Mouse (Mus musculus) erythroblast, embryonic 14.5 days (primary cell): Measurements from ENCODE around the gene Gm2a. TPM values are rescaled to one million over a fixed set of nuclear protein-coding genes. Genes with fewer than 3 reads are reported as not detected.

Experiments
- H3K27me3 ChIP-seq: 2 replicates; pipeline ENCODE4 v1.6.1; 2012; ENCODE audit warnings: inconsistent platforms; ENCODE audit not compliant: control insufficient read depth
- H3K36me3 ChIP-seq: 2 replicates; pipeline ENCODE4 v1.6.1; 2012; ENCODE audit warnings: mild to moderate bottlenecking, inconsistent platforms; ENCODE audit not compliant: control insufficient read depth
- H3K4me1 ChIP-seq: 2 replicates; pipeline ENCODE4 v1.6.1; 2012; ENCODE audit warnings: inconsistent platforms; ENCODE audit not compliant: control insufficient read depth
- H3K4me3 ChIP-seq: replicated peaks from 2 replicates; pipeline ENCODE3; 2012; ENCODE audit warnings: moderate library complexity, mild to moderate bottlenecking, inconsistent platforms
- H3K9me3 ChIP-seq: 2 replicates; pipeline ENCODE4 v1.6.1; 2012; ENCODE audit warnings: low read length, inconsistent platforms, mixed read lengths; ENCODE audit not compliant: control insufficient read depth
- GATA1 ChIP-seq: IDR thresholded peaks from 2 replicates; pipeline ENCODE4 v1.6.1; 2012; ENCODE audit warnings: low read length, inconsistent platforms, mixed read lengths
- TAL1 ChIP-seq: IDR thresholded peaks from 3 replicates; pipeline ENCODE4 v1.6.1; 2012; ENCODE audit warnings: low read length, inconsistent platforms, mixed read lengths
- polyA plus RNA-seq: library from polyadenylated mRNA; stranded (reverse); fragments of >175 nt; gene quantifications from 2 replicates; pipeline ENCODE4 v1.2.3, GENCODE M21; 2012

Gm2a gene
- polyA plus RNA-seq, 1 experiment: 0.05 TPM

- 0 out of 2 replicates have a peak, but pooled peaks cover 5% of the 10 kb centered on the region for H3K9me3 ChIP-seq
- H3K4me1 ChIP-seq: no peaks in the 10 kb centered on the region
- H3K4me3 ChIP-seq: no peak overlapping the region
- H3K27me3 ChIP-seq: no peaks in the 10 kb centered on the region
- TF ChIP-seq GATA1: no peak
- no peak for TF ChIP-seq TAL1
- H3K36me3 ChIP-seq: no peaks in the 10 kb centered on the region
Observed at GRCm38 (mm10) chr11:55117031-55117430, 19.1 kb downstream of the Gm2a start.

GRCm38 (mm10) chr11:55120279-55120678 lies 22.4 kb downstream of the Gm2a start:
- H3K27me3 ChIP-seq: no peaks in the 10 kb centered on the region
- no peaks in the 10 kb centered on the region for H3K4me1 ChIP-seq
- H3K9me3 ChIP-seq: 0 out of 2 replicates have a peak, but pooled peaks cover 5% of the 10 kb centered on the region
- no peaks in the 10 kb centered on the region for H3K36me3 ChIP-seq
- no peak overlapping the region for H3K4me3 ChIP-seq
- TF ChIP-seq TAL1 (no peak), GATA1 (no peak)

GRCm38 (mm10) chr11:55120821-55121271 lies 22.9 kb downstream of the Gm2a start:
- no peaks in the 10 kb centered on the region for H3K27me3 ChIP-seq
- 0 out of 2 replicates have a peak, but pooled peaks cover 5% of the 10 kb centered on the region for H3K9me3 ChIP-seq
- no peak overlapping the region for H3K4me3 ChIP-seq
- no peaks in the 10 kb centered on the region for H3K36me3 ChIP-seq
- H3K4me1 ChIP-seq: no peaks in the 10 kb centered on the region
- no peak for TF ChIP-seq TAL1
- TF ChIP-seq GATA1: no peak

- Histone ChIP-seq H3K9me3 (0 out of 2 replicates have a peak, but pooled peaks cover 5% of the 10 kb centered on the region), H3K27me3 (no peaks in the 10 kb centered on the region), H3K4me1 (peaks cover 5% of the 10 kb centered on the region; the same call in 1 of the 2 replicates), H3K4me3 (no peak overlapping the region), H3K36me3 (no peaks in the 10 kb centered on the region)
- TF ChIP-seq GATA1 (no peak), TAL1 (no peak)
Observed at GRCm38 (mm10) chr11:55121430-55121829, 23.5 kb downstream of the Gm2a start.

- Histone ChIP-seq H3K4me1 (peaks cover 22% of the 10 kb centered on the region), H3K4me3 (no peak overlapping the region), H3K27me3 (no peaks in the 10 kb centered on the region), H3K36me3 (no peaks in the 10 kb centered on the region), H3K9me3 (peaks cover 8% of the 10 kb centered on the region)
- TF ChIP-seq TAL1 (no peak), GATA1 (no peak)
Observed at GRCm38 (mm10) chr11:55126663-55127062, 28.7 kb downstream of the Gm2a start.

GRCm38 (mm10) chr11:55127937-55128336 lies 30.0 kb downstream of the Gm2a start:
- no peaks in the 10 kb centered on the region for H3K27me3 ChIP-seq
- H3K4me1 ChIP-seq: peaks cover 22% of the 10 kb centered on the region
- TF ChIP-seq TAL1 (no peak), GATA1 (no peak)
- H3K4me3 ChIP-seq: no peak overlapping the region
- peaks cover 8% of the 10 kb centered on the region for H3K9me3 ChIP-seq
- H3K36me3 ChIP-seq: no peaks in the 10 kb centered on the region

- Histone ChIP-seq H3K36me3 (no peaks in the 10 kb centered on the region), H3K27me3 (no peaks in the 10 kb centered on the region), H3K9me3 (peaks cover 8% of the 10 kb centered on the region), H3K4me3 (no peak overlapping the region), H3K4me1 (peaks cover 22% of the 10 kb centered on the region)
- no peak for TF ChIP-seq TAL1
Observed at GRCm38 (mm10) chr11:55128411-55128810, 30.5 kb downstream of the Gm2a start.

GRCm38 (mm10) chr11:55131077-55131742 lies 33.3 kb downstream of the Gm2a start:
- Histone ChIP-seq H3K4me3 (no peak overlapping the region), H3K36me3 (no peaks in the 10 kb centered on the region), H3K27me3 (no peaks in the 10 kb centered on the region), H3K9me3 (peaks cover 8% of the 10 kb centered on the region), H3K4me1 (peaks cover 19% of the 10 kb centered on the region)
- TF ChIP-seq TAL1: no peak
- TF ChIP-seq GATA1: no peak

GRCm38 (mm10) chr11:55131946-55132345 lies 34.0 kb downstream of the Gm2a start:
- TF ChIP-seq GATA1: no peak
- TF ChIP-seq TAL1: no peak
- Histone ChIP-seq H3K36me3 (no peaks in the 10 kb centered on the region), H3K9me3 (peaks cover 8% of the 10 kb centered on the region), H3K27me3 (no peaks in the 10 kb centered on the region), H3K4me1 (peaks cover 14% of the 10 kb centered on the region), H3K4me3 (no peak overlapping the region)

- Histone ChIP-seq H3K9me3 (peaks cover 8% of the 10 kb centered on the region), H3K4me1 (peaks cover 10% of the 10 kb centered on the region), H3K27me3 (no peaks in the 10 kb centered on the region), H3K36me3 (no peaks in the 10 kb centered on the region), H3K4me3 (no peak overlapping the region)
- TF ChIP-seq TAL1: no peak
- TF ChIP-seq GATA1: no peak
Observed at GRCm38 (mm10) chr11:55133204-55133603, 35.3 kb downstream of the Gm2a start.
